Mouse (Mus musculus) central nervous system, embryonic 18 days (tissue): ENCODE results near the gene Spag9. TPM values are rescaled to one million over a fixed set of nuclear protein-coding genes. Genes with fewer than 3 reads are reported as not detected.

Experiments used
- polyA plus RNA-seq: library from polyadenylated mRNA; depleted of rRNA; stranded (reverse); fragments of >200 nt; gene quantifications from 2 replicates; pipeline ENCODE4 v1.2.3, GENCODE M21; 2012; rRNA removed

The Spag9 gene
- 101 and 112 TPM in 2 replicates for polyA plus RNA-seq

GRCm38 (mm10) chr11:93995720-93996305 lies at the start of gene Spag9:
Gene Spag9, plus strand, starts transcription at chr11:93996091.

GRCm38 (mm10) chr11:93956159-93956558 lies 39.7 kb upstream of the Spag9 start, which contains the start of gene Nme2:
Gene Nme2, minus strand, starts transcription at chr11:93956259.

DNA sequence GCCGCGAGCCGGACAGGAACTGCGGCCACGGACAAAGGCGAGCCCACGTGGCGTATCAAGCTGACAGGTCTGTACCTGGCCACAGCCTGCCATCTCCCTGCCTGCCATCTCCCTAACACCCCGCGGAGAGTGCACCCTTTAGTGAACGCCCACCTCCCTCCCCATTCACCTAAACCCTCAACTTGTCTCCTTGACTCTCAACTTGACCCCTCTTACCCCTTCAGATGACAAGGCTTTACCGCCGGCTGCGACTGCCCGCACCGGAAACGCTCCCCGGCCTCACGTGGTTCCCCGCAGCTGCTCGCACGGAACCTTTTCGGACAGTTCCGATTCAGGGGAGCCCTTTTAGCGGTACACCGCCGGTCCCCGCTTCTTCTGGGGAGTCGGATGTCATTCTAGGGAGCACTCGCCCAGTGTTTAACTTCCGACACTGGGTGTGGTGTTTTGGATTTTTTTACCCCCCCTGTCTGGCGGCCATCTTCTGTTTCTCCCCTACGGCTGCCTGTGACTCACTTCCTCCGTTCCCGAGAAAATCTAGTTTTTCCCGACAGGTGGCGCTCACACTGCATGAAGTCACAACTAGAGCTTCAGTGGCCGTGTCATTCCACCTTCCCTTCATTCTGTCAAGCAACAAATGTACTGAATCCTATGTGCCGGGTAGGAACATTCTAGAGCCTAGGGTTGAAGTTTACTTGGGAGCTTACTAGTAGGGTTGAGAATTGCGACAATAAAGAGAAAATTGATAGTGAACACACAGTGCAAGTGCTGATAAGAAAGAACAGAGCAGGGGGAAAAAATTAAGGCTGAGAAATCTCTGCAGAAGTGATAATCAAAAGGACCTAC lies 27.7 kb upstream of the Spag9 start, which contains the start of the genes Gm20390 and Nme1:
Gene Gm20390 (minus strand): TSS at position 289 of the 843 bp plus-strand sequence.
Gene Nme1 (minus strand): TSS at position 517 of the 843 bp plus-strand sequence.

Other genes with a start within 250 kb of the Spag9 start
- 27.2 and 29.2 TPM in 2 replicates for gene Utp18, start 110.3 kb upstream of the Spag9 start, polyA plus RNA-seq
- gene Mbtd1, start 110.2 kb upstream of the Spag9 start, polyA plus RNA-seq = 34.3 and 34.8 TPM in 2 replicates
- gene Nme2, start 39.8 kb upstream of the Spag9 start, polyA plus RNA-seq = 257 and 264 TPM in 2 replicates
- gene Gm20390, start 27.8 kb upstream of the Spag9 start, polyA plus RNA-seq = 162 and 188 TPM in 2 replicates
- 325 and 341 TPM in 2 replicates for gene Nme1, start 27.6 kb upstream of the Spag9 start, polyA plus RNA-seq
- 21.7 and 22.5 TPM in 2 replicates for gene Tob1, start 215.4 kb downstream of the Spag9 start, polyA plus RNA-seq
- gene Wfikkn2, start 249.9 kb downstream of the Spag9 start, polyA plus RNA-seq = 2.9 and 5.0 TPM in 2 replicates